Mouse (Mus musculus) hindbrain, postnatal 0 days (tissue): ENCODE data around the gene Prkcz. TPM values are rescaled to one million over a fixed set of nuclear protein-coding genes. Genes with fewer than 3 reads are reported as not detected.
"Not testable (repeated sequence)": the region's sequence is repeated elsewhere in the genome, so short reads cannot be mapped to it uniquely, and the experiment has no call there.

ENCODE experiments used
- ATAC-seq: fragments of 200-750 bp; cut with Nextera tagmentation; 2 replicates; pipeline ENCODE4 v1.8.0; 2017; ENCODE audit warnings: mild to moderate bottlenecking, moderate TSS enrichment, moderate library complexity
- DNase-seq: peaks from one replicate; pipeline ENCODE4 v3.0.0-alpha.2; 2015; ENCODE audit warnings: low spot score
- H3K27ac ChIP-seq: fragments of 300-500 bp; sonication (generic); 2 replicates; pipeline ENCODE4 v1.5.1; 2014; ENCODE audit warnings: mild to moderate bottlenecking
- H3K27me3 ChIP-seq: fragments of 300-500 bp; sonication (generic); 2 replicates; pipeline ENCODE4 v1.6.1; 2014; ENCODE audit warnings: low read length, mixed read lengths; ENCODE audit not compliant: insufficient read depth
- H3K36me3 ChIP-seq: fragments of 300-500 bp; sonication (generic); 2 replicates; pipeline ENCODE4 v1.6.1; 2014; ENCODE audit warnings: low read length, mixed read lengths; ENCODE audit not compliant: insufficient read depth
- H3K4me1 ChIP-seq: fragments of 300-500 bp; sonication (generic); 2 replicates; pipeline ENCODE4 v1.6.1; 2014; ENCODE audit warnings: antibody characterized with exemption, low read length, mixed read lengths; ENCODE audit not compliant: insufficient read depth
- H3K4me2 ChIP-seq: fragments of 300-500 bp; sonication (generic); 2 replicates; pipeline ENCODE4 v1.6.1; 2014; ENCODE audit warnings: low read depth, mild to moderate bottlenecking, low read length, moderate library complexity, mixed read lengths
- H3K4me3 ChIP-seq: fragments of 300-500 bp; sonication (generic); 2 replicates; pipeline ENCODE4 v1.5.1; 2014; ENCODE audit warnings: low read length
- H3K9ac ChIP-seq: fragments of 300-500 bp; sonication (generic); replicated peaks from 2 replicates; pipeline ENCODE4 v1.6.1; 2014; ENCODE audit warnings: mild to moderate bottlenecking, low read length, moderate library complexity, mixed read lengths
- H3K9me3 ChIP-seq: fragments of 300-500 bp; sonication (generic); 2 replicates; pipeline ENCODE4 v1.6.1; 2016; ENCODE audit warnings: low read length, mixed read lengths
- CTCF ChIP-seq: IDR thresholded peaks from 2 replicates; pipeline ENCODE4 v1.5.1; 2016; ENCODE audit warnings: antibody characterized with exemption, control low read depth, low read depth
- WGBS: fragments of 180-500 bp; shearing (Covaris S2); extraction: QIAGEN DNeasy Blood & Tissue Kit; methylation state at CpG from one replicate; pipeline ENCODE4 v1.1.7; 2014; 5-methylcytosine and 5-hydroxymethylcytosine counted together
- polyA plus RNA-seq: library from polyadenylated mRNA; unstranded; fragments of >200 nt; fragmentation: Nextera tagmentation; extraction: Ambion mirVana; gene quantifications from 2 replicates; pipeline ENCODE4 v1.2.1, GENCODE M21; 2015
- total RNA-seq: library from RNA; depleted of rRNA; stranded (reverse); fragments of >200 nt; gene quantifications from 2 replicates; pipeline ENCODE4 v1.2.3, GENCODE M21; 2014

Gene Prkcz
- total and polyA plus RNA-seq, 2 experiments from 2014 or later = 84.2 to 85.1 TPM

DNA sequence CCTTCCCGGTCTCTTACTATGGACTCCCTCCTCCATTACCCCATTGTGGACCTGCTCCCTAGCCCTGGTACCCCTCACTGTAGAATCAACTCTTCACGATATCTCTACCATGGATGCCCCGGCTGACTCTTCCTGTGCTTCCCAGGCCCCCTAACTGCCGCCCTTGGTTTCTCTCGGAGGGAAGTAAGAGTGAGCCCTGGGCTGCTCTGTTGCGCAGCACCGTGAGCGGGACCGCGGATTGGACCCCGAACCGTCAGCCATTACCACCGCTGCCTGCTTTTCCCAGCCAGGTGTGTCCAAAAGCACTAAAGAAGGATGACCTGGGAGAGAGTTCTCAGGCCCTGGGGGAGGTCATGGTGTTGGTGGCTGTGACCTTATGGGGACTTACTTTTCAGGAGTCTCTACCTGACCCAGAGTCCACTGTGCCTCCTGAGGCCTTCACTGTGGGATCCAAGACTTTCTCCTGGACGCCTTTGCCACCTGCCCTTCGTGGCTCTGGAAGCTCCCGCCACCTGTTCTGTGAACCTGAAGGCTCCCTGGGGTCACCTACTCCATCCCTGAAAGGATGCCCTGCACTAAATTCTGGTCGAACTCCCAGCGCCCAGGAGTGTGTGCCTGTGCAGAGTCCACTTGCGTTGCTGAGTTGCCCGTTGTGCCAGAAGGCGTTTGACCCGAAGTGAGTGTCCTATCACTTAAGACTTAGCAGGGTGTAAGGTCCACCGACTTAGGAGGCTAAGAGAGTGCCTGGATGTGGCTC, 110.6 kb downstream of the Prkcz start:
- peak overlapping the region; percentile 55 for H3K4me3 ChIP-seq
- TF ChIP-seq CTCF = peak; percentile 4; the same call in 1 of the 2 replicates
- H3K27me3 ChIP-seq = no peaks in the 10 kb centered on the region
- DNase-seq (peak; percentile 49), ATAC-seq (peak; percentile 11; the same call in 1 of the 2 replicates)
- H3K4me2 ChIP-seq = peak overlapping the region; percentile 93
- 0 out of 2 replicates have a peak, but pooled peaks cover 6% of the 10 kb centered on the region for H3K4me1 ChIP-seq
- H3K36me3 ChIP-seq = no peaks in the 10 kb centered on the region
- 10% methylated on average over 23 of the region's 23 CpGs for WGBS
- peak overlapping the region; percentile 77 for H3K9ac ChIP-seq
- H3K27ac ChIP-seq = peak overlapping the region; percentile 97
- H3K9me3 ChIP-seq = no peaks in the 10 kb centered on the region

DNA sequence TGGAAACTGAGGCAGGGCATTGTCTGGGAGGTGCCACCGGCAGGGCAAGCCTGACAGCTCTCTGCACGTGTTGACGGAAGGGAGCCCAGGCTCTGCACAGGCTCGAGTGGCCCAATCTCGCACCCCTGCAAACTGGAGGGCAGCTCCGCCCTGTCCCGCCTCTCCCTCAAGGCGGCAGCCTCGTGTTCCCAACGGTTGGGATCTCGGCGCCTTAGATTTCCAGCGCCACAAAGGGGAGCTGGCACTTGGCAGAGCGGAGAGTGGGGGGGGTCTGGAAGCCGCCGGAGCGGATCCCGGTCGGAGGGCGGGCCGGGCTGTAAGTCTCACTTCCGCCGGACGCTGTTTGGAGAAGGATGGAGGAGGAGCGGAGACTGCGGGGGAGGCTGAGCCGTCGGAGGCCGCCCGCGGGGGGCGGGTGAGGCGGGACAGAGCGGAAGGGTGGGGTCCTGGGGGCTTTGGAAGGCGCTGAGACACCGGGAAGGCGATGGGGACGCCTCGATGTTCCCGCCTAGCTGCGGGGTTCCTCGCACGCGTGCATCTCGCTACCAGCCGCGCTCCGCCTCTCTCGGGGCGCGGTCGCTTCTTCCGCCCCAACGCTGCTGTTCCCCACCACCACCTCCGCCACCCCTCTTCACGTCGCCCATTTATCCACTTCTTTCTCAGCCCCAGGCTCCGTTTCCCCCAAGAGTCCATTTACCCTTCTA, 111.4 kb downstream of the Prkcz start, which contains the start of gene Faap20:
Gene Faap20 (plus strand): TSS at position 155 of the 704 bp plus-strand sequence.
- peak within 1 kb of the TSS; percentile 93 for H3K4me2 ChIP-seq
- H3K9ac ChIP-seq = peak within 1 kb of the TSS; percentile 77
- no peak for TF ChIP-seq CTCF
- H3K27me3 ChIP-seq = no peaks in the 10 kb centered on the region
- peak within 1 kb of the TSS; percentile 55 for H3K4me3 ChIP-seq
- H3K27ac ChIP-seq = peak within 1 kb of the TSS; percentile 97
- DNase-seq = peak; percentile 94
- 0 out of 2 replicates have a peak, but pooled peaks cover 6% of the 10 kb centered on the region for H3K4me1 ChIP-seq
- peak; percentile 93 for ATAC-seq
- H3K9me3 ChIP-seq = no peaks in the 10 kb centered on the region
- no peaks in the 10 kb centered on the region for H3K36me3 ChIP-seq
- WGBS = under 1% methylated on average over 36 of the region's 58 CpGs

DNA sequence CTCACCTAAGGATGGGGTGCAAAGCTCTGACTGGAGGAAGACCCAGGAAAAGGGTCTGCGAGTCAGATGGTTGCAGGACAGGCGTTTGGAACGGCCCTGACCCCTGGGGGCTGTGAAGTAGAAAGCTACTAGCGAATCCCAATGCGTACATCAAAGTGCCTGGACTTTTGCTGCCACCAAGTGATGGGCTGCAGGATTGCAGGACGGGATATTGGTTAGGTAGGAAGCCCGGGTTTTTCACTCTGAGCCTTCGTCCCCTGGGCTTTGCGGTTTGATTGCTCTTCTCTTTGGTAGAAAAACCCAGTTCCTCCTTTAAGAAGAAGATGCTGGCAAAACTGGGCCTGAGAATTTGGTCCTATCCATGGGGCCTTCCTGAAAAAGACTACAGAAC, 111.9 kb downstream of the Prkcz start:
- peak overlapping the region; percentile 77 for H3K9ac ChIP-seq
- H3K27me3 ChIP-seq = no peaks in the 10 kb centered on the region
- WGBS = 0% methylated on average over 9 of the region's 9 CpGs
- H3K4me2 ChIP-seq = peak overlapping the region; percentile 93
- DNase-seq (peak; percentile 97), ATAC-seq (peak; percentile 71)
- H3K4me3 ChIP-seq = peak overlapping the region; percentile 55
- H3K36me3 ChIP-seq = no peaks in the 10 kb centered on the region
- H3K4me1 ChIP-seq = 0 out of 2 replicates have a peak, but pooled peaks cover 6% of the 10 kb centered on the region
- peak overlapping the region; percentile 97 for H3K27ac ChIP-seq
- H3K9me3 ChIP-seq = no peaks in the 10 kb centered on the region
- peak; percentile 98 for TF ChIP-seq CTCF

DNA sequence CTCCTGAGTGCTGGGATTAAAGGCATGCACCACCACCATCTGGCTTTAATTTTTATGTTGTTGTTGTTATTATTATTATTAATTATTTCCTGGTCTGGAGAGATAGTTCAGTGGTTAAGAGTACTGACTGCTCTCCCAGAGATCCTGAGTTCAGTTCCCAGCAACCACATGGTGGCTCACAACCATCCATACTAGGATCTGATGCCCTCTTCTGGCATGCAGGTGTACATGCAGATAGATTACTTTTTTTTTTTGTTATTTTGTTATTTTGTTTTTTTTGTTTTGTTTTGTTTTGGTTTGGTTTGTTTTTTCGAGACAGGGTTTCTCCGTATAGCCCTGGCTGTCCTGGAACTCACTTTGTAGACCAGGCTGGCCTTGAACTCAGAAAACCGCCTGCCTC, 113.1 kb downstream of the Prkcz start:
- not testable (repeated sequence) for H3K4me2 ChIP-seq, H3K36me3 ChIP-seq, H3K27ac ChIP-seq, H3K4me1 ChIP-seq, DNase-seq, H3K9ac ChIP-seq, ATAC-seq, H3K4me3 ChIP-seq, H3K27me3 ChIP-seq, H3K9me3 ChIP-seq
- TF ChIP-seq CTCF = peak; percentile 45
- 93% methylated on average over 3 of the region's 3 CpGs for WGBS

DNA sequence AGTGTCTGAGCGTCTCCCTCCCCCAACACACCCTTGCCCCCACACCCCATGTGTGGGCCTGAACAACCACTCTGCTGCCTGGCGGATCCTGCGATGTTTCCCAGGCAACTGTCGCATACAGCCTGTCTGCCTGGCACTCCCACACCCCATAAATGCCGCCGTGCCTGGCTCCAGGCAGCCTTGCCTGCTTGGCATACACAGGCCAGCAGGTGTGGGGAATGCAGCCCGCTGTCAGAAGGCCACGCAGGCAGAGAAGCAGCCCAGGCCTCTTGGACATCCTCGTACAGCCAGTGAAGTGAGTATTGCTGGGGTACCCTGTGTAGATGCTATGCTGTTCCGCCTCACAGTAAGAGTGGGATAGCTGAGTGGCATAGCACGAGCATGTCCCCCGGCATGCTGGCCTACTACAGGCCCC, 114.5 kb downstream of the Prkcz start:
- no peaks in the 10 kb centered on the region for H3K9me3 ChIP-seq
- H3K4me3 ChIP-seq = no peak overlapping the region
- ATAC-seq (peak; percentile 39), DNase-seq (peak; percentile 73)
- H3K27me3 ChIP-seq = no peaks in the 10 kb centered on the region
- H3K4me1 ChIP-seq = 0 out of 2 replicates have a peak, but pooled peaks cover 6% of the 10 kb centered on the region
- WGBS = 46% methylated on average over 12 of the region's 12 CpGs
- H3K36me3 ChIP-seq = no peaks in the 10 kb centered on the region
- TF ChIP-seq CTCF = peak; percentile 40
- no peak overlapping the region for H3K4me2 ChIP-seq
- H3K9ac ChIP-seq = peak overlapping the region; percentile 24; the same call in 1 of the 2 replicates
- H3K27ac ChIP-seq = peak overlapping the region; percentile 58; the same call in 1 of the 2 replicates

DNA sequence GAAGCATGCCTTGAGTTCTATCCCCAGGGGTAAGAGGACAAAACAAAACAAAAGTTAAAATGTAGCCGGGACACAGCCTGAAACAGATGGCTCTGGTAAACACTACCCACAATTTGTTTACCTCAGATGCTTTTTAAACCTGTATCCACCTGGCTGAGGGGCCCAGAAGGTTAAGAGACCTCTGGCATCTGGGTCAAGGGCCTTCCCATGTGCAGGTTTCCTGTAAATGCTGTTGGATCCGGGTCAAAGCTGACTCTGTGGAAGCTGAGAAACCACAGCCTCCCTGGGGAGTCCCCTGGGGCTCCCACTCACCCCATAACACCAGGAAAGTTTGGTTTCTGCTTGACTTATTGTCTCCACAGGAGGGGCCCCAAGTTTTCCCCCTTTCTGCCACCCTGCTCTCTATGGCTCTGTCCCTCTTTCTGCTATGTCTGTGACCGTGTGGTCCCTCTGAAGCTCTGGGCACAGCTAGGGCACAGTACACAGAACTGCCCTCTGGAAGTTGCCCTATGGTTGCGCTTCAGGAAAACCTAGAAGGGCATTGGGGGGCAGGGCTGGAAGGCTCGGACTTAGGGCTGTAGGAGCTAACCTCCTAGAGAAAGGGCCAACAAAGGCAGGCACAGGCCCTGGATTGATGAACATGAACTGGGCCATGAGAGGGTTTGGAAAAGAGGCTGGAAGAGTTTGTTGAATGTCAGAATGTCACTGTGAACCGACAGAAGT, 115.2 kb downstream of the Prkcz start:
- Histone ChIP-seq H3K36me3 (no peaks in the 10 kb centered on the region), H3K27me3 (no peaks in the 10 kb centered on the region), H3K27ac (peak overlapping the region; percentile 58; the same call in 1 of the 2 replicates), H3K9me3 (no peaks in the 10 kb centered on the region), H3K4me3 (no peak overlapping the region), H3K4me2 (no peak overlapping the region), H3K4me1 (0 out of 2 replicates have a peak, but pooled peaks cover 6% of the 10 kb centered on the region), H3K9ac (peak overlapping the region; percentile 24; the same call in 1 of the 2 replicates)
- DNase-seq (no peak), ATAC-seq (no peak)
- no peak for TF ChIP-seq CTCF
- WGBS = 59% methylated on average over 6 of the region's 6 CpGs
